17 mouse cellular contexts compared by ENCODE assay signal in genomic region chr16:37645211-37645610, GRCm38 (mm10).
"Had no signal": no experiment of that assay in that cellular context is flagged by ENCODE, and none has a peak within 500 bp of the region (broad histone marks: within the 10 kb centered on the region; RNA-seq: fewer than 3 reads in every experiment).

No protein-coding gene starts in this region.

- H3K9ac ChIP-seq: liver, embryonic 14.5 days; lung, embryonic 14.5 days; neural tube, embryonic 13.5 days; neural tube, embryonic 15.5 days had no signal

- H3K4me3 ChIP-seq: myocyte; neural tube, embryonic 13.5 days; neural tube, embryonic 15.5 days had no signal

- H3K9me3 ChIP-seq: neural tube, embryonic 13.5 days; neural tube, embryonic 15.5 days had no signal

- H3K4me2 ChIP-seq: lung, embryonic 14.5 days; midbrain, embryonic 11.5 days; neural tube, embryonic 13.5 days; neural tube, embryonic 15.5 days had no signal

- H3K27ac ChIP-seq: liver, embryonic 14.5 days; neural tube, embryonic 13.5 days; neural tube, embryonic 15.5 days had no signal

- H3K27me3 ChIP-seq: neural tube, embryonic 13.5 days; neural tube, embryonic 15.5 days had no signal

- DNase-seq: lung, adult 18-20 months; lung, embryonic 14.5 days; lung, postnatal 10 days; lung, postnatal 4 days; retina, postnatal 1 day; right cerebral cortex, adult 18-20 months; right cerebral cortex, postnatal 25 days; right cerebral cortex, postnatal 4 days; spleen, adult 18-20 months; thymus, adult 18-20 months; thymus, postnatal 14 days; thymus, postnatal 36 days had no signal
